Mouse (Mus musculus): Measurements from ENCODE around the gene Nans. TPM values are rescaled to one million over a fixed set of nuclear protein-coding genes. Genes with fewer than 3 reads are reported as not detected.
A peak's percentile ranks its signal among the peaks of the same experiment; 100 is the strongest.

Nans gene
- polyA plus RNA-seq, 1 experiment from 2014 or later: 51.0 TPM

DNA sequence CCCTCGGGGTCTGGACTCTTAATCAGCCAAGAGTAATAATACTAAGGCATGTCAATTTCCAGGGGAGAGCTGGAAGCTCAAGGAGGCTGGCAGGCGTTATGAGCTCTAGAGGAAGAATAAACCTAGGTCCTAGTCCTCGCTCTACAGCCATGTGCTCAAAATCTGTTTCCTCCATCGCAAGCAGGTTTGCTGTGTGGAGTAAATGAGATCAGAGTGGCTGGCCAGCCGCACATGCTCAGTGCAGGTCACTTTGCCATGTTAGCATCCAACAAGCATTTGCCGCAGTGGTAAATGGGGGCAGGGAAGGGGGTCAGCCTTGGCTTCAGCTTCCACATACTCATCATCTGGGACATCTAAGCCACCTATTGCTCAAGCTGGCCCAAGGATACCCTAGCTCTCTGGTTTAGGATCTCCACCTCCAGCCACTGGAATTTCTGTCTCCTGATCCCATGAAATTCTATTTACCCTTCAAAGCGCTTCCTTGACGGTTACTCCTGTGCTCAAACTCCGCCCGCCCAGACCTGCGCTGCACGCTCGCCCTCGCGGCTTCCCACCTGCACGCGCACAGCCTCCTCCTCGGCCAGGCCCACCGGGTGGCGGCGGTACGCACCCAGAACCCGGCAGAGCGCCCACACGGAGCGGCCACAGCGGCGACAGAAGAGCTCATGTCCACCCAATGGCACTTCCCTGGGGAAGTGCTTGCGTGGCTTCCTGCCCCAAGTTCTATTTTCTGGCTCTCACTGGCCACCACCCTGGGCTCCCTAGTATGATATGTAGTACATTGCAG, 45.1 kb downstream of the Nans start:
- in situ Hi-C loops (cut with MboI; ENCODE audit: low pct_unique_long_range_greater_than_20kb): no loop called here
- CTCF ChIA-PET: no interaction called here
- ATAC-seq (no peak), DNase-seq (ENCODE audit: low read depth, low spot score) (no peak)
- POLR2A ChIA-PET: no interaction called here
- no peaks in the 10 kb centered on the region for H3K27me3 ChIP-seq
- TF ChIP-seq CTCF (IDR thresholded peaks at IDR 0.05): no peak

DNA sequence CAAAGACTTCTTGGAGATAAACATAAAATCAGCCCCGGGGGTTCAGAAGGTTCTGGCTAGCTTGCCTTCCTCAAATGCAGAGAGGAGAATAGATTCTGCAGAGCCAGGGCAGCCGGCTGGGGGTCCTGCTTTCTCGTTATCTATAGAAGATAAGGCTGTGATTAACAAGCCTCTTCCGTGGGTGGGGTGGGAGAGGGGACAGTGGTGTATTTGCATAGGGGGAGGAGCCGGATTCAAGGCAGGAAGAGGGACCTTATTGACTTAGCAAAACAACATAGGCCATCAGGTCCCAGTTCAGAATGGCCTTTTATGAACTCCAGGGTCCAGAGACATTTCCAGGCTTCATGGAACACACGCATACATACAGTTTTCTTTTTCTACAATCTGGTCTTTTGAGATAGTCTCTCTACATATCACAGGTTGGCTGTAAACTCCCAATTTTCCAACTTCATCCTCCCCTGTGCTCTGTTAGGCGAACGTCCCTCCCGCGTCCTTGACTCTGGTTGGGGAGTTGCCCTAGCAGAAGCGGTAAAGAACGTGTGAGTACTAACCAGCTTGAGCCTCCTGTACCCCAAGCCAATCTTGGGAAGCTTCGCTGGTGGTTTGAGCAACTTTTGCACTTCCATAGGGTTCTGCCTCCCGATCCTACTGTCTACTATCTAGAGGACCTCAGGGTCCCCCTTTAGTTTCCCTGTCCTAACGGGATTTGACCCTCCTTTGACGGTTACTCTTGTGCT, 46.2 kb downstream of the Nans start:
- ChIA-PET CTCF (no interaction called here), POLR2A (no interaction called here)
- in situ Hi-C loops (cut with MboI; ENCODE audit: low pct_unique_long_range_greater_than_20kb): no loop called here
- ATAC-seq: no peak
- DNase-seq (ENCODE audit: low read depth, low spot score): no peak
- no peak for TF ChIP-seq CTCF (IDR thresholded peaks at IDR 0.05)
- no peaks in the 10 kb centered on the region for H3K27me3 ChIP-seq

DNA sequence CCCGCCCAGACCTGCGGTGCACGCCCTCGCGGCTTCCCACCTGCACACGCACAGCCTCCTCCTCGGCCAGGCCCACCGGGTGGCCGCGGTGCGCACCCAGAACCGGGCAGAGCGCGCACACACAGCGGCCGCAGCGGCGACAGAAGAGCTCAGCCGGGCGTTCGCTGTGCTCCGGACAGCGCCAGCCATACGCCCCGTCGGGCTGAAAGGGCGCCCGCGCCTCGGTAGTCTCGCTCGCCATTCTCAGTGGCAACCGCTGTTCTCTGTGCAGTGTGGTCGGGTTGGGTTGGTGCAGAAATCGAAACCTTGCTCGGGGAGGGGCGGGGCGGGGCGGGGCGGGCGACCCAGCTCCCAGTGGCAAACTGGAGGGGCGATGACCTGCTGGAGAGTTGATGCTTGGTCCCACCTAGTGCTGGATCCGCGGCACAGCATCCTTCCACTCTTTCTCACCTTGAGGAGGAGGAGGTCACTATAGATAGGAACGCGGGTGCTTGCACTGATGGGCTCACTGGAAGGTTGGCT, 46.9 kb downstream of the Nans start, which contains the start of gene Trim14:
Gene Trim14 (minus strand): TSS at position 302 of the 522 bp plus-strand sequence.
- DNase-seq (ENCODE audit: low read depth, low spot score) (no peak), ATAC-seq (peak; percentile 60)
- ChIA-PET CTCF (no interaction called here), POLR2A (no interaction called here)
- no peak for TF ChIP-seq CTCF (IDR thresholded peaks at IDR 0.05)
- in situ Hi-C loops (cut with MboI; ENCODE audit: low pct_unique_long_range_greater_than_20kb): no loop called here
- no peaks in the 10 kb centered on the region for H3K27me3 ChIP-seq

DNA sequence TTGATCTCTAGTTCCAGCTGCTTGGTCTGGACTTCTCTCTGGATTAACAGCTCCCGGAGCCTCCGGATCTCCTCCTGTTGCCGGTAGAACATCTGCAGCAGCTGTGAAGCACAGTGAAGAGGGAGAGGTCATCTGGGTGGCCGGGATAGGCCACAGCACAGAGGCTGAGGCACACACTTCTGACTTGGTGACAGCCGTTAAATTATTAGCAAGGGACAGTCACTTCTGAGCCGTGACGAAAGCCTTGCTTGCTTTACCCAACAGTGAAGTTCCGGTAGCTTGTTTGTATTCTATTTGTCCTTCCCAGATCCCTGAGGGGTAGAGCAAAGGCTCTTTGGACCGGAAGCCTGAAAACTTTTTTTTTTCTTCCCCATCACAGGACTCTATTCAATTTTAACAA, 50.1 kb downstream of the Nans start:
- no peak for DNase-seq (ENCODE audit: low read depth, low spot score)
- in situ Hi-C loops (cut with MboI; ENCODE audit: low pct_unique_long_range_greater_than_20kb): no loop called here
- CTCF ChIA-PET: interaction anchor here (0.6 kb wide), 1 partner anchor 30 kb away, joined by 3 read pairs; no protein-coding TSS in a partner anchor
- TF ChIP-seq CTCF (IDR thresholded peaks at IDR 0.05): no peak
- POLR2A ChIA-PET: no interaction called here
- no peak for ATAC-seq
- no peaks in the 10 kb centered on the region for H3K27me3 ChIP-seq

DNA sequence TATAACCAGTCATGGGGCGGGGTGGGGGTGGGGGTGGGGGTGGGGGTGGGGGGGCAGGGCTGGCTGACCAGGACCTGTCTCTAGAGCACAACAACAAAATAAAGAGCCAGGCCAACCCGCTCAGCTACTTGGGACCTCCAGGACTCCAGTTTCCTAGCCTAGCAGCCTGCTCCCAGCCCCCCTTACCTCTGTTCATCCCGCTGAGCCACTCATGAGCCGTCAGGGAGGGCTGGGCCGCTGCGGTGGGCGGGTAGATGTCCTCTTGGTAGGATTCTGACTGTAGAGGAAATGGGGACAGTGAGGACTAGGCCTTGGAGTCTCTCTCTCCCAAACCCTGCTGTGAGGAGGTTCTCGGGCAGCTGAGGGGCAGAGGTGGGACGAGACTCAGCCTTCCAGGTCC, 52.7 kb downstream of the Nans start:
- ATAC-seq: no peak
- ChIA-PET POLR2A (no interaction called here), CTCF (no interaction called here)
- H3K27me3 ChIP-seq: no peaks in the 10 kb centered on the region
- in situ Hi-C loops (cut with MboI; ENCODE audit: low pct_unique_long_range_greater_than_20kb): no loop called here
- no peak for TF ChIP-seq CTCF (IDR thresholded peaks at IDR 0.05)
- DNase-seq (ENCODE audit: low read depth, low spot score): no peak

DNA sequence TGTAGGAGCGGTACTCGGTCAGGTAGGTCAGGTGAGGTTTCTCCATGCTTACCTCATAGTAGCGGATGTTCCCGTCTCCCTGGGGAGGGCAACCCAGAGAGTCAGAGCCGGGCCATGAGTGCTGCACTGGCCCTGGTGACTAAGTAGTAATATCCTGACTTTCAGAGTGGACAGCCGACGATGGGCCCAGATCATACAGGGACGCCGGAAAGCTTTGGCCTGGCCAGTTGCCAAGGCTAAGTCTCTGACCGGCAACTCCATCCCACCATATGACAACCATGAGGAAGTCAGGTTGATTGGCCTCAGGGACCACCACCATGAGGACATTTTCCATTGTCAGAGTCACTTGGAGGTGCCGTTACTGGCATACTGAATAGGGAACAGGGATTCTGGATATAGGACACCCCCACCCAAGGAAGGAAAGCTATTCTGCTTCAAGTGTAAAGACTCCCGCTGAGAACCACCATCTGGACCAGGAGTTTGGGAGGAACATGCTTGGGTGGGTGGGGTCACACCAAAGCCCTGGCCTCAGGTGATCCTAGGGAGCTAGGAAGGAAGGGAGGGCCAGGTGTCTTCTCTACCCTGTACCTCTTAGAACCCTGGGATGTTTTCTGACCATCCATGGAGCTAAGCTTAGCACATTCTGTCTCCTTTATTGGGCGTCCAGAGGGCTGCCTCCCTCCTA, 54.5 kb downstream of the Nans start:
- in situ Hi-C loops (cut with MboI; ENCODE audit: low pct_unique_long_range_greater_than_20kb): no loop called here
- ATAC-seq: no peak
- no peak for DNase-seq (ENCODE audit: low read depth, low spot score)
- no peaks in the 10 kb centered on the region for H3K27me3 ChIP-seq
- ChIA-PET CTCF (no interaction called here), POLR2A (interaction anchor here (0.6 kb wide), 1 partner anchor 9 kb away, joined by 6 read pairs; no protein-coding TSS in a partner anchor)
- TF ChIP-seq CTCF (IDR thresholded peaks at IDR 0.05): no peak

DNA sequence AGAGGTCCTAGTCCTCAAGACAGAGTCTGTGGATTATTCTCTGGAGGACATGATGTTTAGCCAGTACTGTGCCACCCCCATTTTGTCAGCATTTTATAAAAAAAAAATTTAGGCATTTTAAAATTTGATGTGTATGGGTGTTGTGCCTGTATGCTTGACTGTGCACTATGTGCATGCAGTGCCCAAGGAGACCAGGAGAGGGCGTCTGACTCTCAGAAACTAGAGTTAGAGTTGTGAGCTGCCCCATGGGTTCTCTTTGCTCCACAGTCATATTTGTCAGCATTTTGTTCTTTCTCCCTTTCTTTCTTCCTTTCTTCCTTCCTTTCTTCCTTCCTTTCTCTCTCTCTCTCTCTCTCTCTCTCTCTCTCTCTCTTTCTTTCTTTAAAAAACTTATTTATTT, 55.3 kb downstream of the Nans start:
- no peaks in the 10 kb centered on the region for H3K27me3 ChIP-seq
- ChIA-PET POLR2A (interaction anchor here (0.6 kb wide), 1 partner anchor 8 kb away, joined by 6 read pairs; no protein-coding TSS in a partner anchor), CTCF (no interaction called here)
- in situ Hi-C loops (cut with MboI; ENCODE audit: low pct_unique_long_range_greater_than_20kb): no loop called here
- no peak for DNase-seq (ENCODE audit: low read depth, low spot score)
- ATAC-seq: no peak
- no peak for TF ChIP-seq CTCF (IDR thresholded peaks at IDR 0.05)

DNA sequence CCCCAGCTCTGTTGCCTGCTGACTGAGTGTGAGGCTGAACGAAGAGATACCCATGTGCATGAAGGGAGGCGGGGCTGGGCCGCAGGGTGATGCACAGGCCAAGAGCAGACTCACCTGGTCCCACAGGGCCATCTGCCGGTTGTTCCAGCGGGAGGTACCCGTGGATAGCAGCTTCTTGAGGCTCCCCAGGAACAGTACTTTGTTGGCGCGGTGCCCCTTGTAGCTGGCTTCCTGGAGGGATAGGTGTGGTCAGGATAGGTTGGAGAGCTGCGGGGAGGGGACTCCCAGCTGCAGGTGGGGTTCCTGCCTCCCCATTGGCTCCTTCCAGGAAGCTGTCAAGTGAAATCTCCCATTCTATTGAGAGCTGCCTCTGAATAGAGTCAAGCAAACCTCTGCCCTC, 56.5 kb downstream of the Nans start:
- in situ Hi-C loops (cut with MboI; ENCODE audit: low pct_unique_long_range_greater_than_20kb): no loop called here
- ATAC-seq: no peak
- CTCF ChIA-PET: no interaction called here
- TF ChIP-seq CTCF (IDR thresholded peaks at IDR 0.05): no peak
- no peaks in the 10 kb centered on the region for H3K27me3 ChIP-seq
- no peak for DNase-seq (ENCODE audit: low read depth, low spot score)
- POLR2A ChIA-PET: no interaction called here

DNA sequence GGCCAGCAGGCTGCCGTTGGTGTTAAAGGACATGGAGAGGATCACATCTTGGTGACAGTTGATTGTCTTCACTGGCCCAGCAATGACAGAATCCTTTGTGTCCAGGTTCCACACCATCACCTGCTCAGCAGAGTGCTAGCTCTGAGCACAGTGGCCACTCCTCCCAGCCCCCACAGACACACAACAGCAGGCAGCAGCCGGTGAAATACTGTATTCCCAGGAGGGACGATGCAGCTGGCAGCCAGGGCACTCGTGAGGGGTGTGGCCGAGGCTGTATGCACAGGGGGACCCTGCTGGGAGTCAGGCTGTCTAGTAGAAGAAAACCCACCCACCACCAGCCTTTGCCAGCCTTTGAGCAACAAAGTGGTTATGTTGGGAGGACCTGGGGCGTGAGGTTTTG, 57.7 kb downstream of the Nans start:
- ChIA-PET POLR2A (no interaction called here), CTCF (no interaction called here)
- no peak for DNase-seq (ENCODE audit: low read depth, low spot score)
- in situ Hi-C loops (cut with MboI; ENCODE audit: low pct_unique_long_range_greater_than_20kb): no loop called here
- H3K27me3 ChIP-seq: no peaks in the 10 kb centered on the region
- no peak for TF ChIP-seq CTCF (IDR thresholded peaks at IDR 0.05)
- no peak for ATAC-seq

DNA sequence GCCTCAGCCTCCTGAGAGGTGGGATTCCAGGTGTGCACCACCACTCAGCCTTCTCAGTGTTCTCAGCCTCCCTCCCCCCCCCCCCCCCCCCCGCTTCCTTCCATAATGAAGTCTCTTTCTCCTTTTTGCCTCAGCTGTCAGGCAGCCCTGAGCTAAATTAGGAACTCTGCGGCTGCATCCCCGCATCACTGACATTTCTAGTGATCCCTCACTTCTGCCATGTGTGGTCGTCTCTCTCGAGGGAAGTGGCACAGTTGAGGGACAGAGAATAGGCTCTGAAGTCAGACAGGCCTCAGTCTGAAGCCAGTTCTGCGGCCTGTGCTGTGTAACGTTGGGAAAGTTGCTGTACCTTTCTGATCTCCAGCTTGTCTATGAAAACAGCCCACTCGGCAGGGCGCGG, 60.9 kb downstream of the Nans start:
- no peak for DNase-seq (ENCODE audit: low read depth, low spot score)
- in situ Hi-C loops (cut with MboI; ENCODE audit: low pct_unique_long_range_greater_than_20kb): no loop called here
- POLR2A ChIA-PET: interaction anchor here (0.6 kb wide), 1 partner anchor 1945 kb away, joined by 4 read pairs; no protein-coding TSS in a partner anchor
- no peak for TF ChIP-seq CTCF (IDR thresholded peaks at IDR 0.05)
- H3K27me3 ChIP-seq: no peaks in the 10 kb centered on the region
- CTCF ChIA-PET: no interaction called here
- no peak for ATAC-seq

DNA sequence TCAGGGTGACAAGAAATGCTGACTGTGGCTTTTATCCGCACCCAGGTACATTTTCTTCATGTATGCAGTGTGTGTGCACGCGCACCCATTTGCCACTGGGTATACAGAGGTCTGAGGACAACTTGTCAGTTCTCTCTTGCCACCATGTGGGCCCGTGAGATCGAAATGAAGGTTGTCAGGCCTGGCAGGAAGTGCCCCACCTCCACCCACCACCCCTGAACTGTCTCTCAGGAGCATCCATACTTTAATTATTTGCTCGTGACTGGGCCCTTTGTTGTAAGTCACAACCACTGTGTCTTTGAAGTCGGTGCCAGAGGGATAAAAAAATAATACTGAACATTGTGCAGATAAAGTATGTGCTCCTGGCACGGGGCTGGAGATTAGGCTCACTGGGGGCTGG, 61.4 kb downstream of the Nans start:
- ATAC-seq (no peak), DNase-seq (ENCODE audit: low read depth, low spot score) (no peak)
- no peak for TF ChIP-seq CTCF (IDR thresholded peaks at IDR 0.05)
- POLR2A ChIA-PET: interaction anchor here (0.6 kb wide), 1 partner anchor 1944 kb away, joined by 4 read pairs; no protein-coding TSS in a partner anchor
- in situ Hi-C loops (cut with MboI; ENCODE audit: low pct_unique_long_range_greater_than_20kb): no loop called here
- CTCF ChIA-PET: no interaction called here
- H3K27me3 ChIP-seq: no peaks in the 10 kb centered on the region

Other genes starting within 250 kb of the Nans start
- gene Foxe1, start 145.6 kb upstream of the Nans start, polyA plus RNA-seq (2021): not detected
- 2.8 TPM for gene Trmo, start 99.8 kb upstream of the Nans start, polyA plus RNA-seq (2021)
- gene Hemgn, start 75.7 kb upstream of the Nans start, polyA plus RNA-seq (2021): not detected
- gene Anp32b, start 38.3 kb upstream of the Nans start, polyA plus RNA-seq (2021): 183 TPM
- gene Trim14, start 46.9 kb downstream of the Nans start, polyA plus RNA-seq (2021): 0.44 TPM
- 0.12 TPM for gene Coro2a, start 113.0 kb downstream of the Nans start, polyA plus RNA-seq (2021)
- 2.3 TPM for gene Tbc1d2, start 161.0 kb downstream of the Nans start, polyA plus RNA-seq (2021)

All from Patski (cell line).